Mouse (Mus musculus): ENCODE results near the gene Pnldc1.

DNA sequence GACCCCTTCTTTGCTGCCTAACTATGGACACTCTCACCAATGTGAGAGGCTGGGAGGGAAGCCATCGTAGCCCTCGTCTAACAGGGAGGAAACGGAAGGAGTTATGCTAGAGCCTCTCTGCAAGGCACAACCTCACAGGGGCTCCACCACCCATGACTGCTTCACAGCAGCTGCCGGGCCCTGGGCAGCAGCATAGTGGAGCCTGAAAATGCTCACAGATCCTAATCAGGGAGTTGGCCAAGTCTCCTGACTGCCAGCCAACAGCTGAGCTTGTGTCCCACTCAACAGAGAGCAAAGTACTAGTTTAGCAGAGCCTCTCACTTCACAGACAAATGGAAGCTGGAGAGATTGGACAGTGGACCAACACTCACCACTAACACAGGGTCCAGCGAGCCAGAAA, 63.6 kb downstream of the Pnldc1 start:
- TF ChIP-seq CTCF (IDR thresholded peaks at IDR 0.05) (no peak), EP300 (IDR thresholded peaks at IDR 0.05) (no peak)
